Mouse (Mus musculus): ENCODE measurements around the gene Hemk1. TPM values are rescaled to one million over a fixed set of nuclear protein-coding genes. Genes with fewer than 3 reads are reported as not detected.
A peak's percentile ranks its signal among the peaks of the same experiment; 100 is the strongest.

Gene Hemk1
- polyA plus RNA-seq, 1 experiment from 2014 or later, result 12.0 TPM

- Histone ChIP-seq H3K4me1 (peaks cover 25% of the 10 kb centered on the region), H3K27me3 (peaks cover 21% of the 10 kb centered on the region), H3K9me3 (no peaks in the 10 kb centered on the region), H3K9ac (peak overlapping the region; percentile 62), H3K27ac (no peak overlapping the region), H3K4me2 (peak overlapping the region; percentile 69), H3K4me3 (replicated peaks) (peak overlapping the region; percentile 59), H3K36me3 (replicated peaks) (no peaks in the 10 kb centered on the region)
- 55% methylated on average over 12 of the region's 12 CpGs for WGBS
- no peak for ATAC-seq (ENCODE audit: low FRiP score)
Observed at GRCm38 (mm10) chr9:107340911-107341645, 2.9 kb upstream of the Hemk1 start.

GRCm38 (mm10) chr9:107340267-107340859, 2.2 kb upstream of the Hemk1 start, which contains the start of gene 6430571L13Rik:
Gene 6430571L13Rik, plus strand, starts transcription at chr9:107340602.
- peak within 1 kb of the TSS; percentile 59 for H3K4me3 ChIP-seq (replicated peaks)
- under 1% methylated on average over 34 of the region's 34 CpGs for WGBS
- H3K27ac ChIP-seq, result no peak within 1 kb of the TSS
- H3K4me2 ChIP-seq, result peak within 1 kb of the TSS; percentile 69
- ATAC-seq (ENCODE audit: low FRiP score), result peak; percentile 94
- H3K4me1 ChIP-seq, result peaks cover 25% of the 10 kb centered on the region
- peaks cover 21% of the 10 kb centered on the region for H3K27me3 ChIP-seq
- no peaks in the 10 kb centered on the region for H3K9me3 ChIP-seq
- peak within 1 kb of the TSS; percentile 62 for H3K9ac ChIP-seq
- no peaks in the 10 kb centered on the region for H3K36me3 ChIP-seq (replicated peaks)

GRCm38 (mm10) chr9:107336386-107336785, 1.8 kb downstream of the Hemk1 start:
- WGBS, result 89% methylated on average over 6 of the region's 6 CpGs
- Histone ChIP-seq H3K4me1 (peaks cover 25% of the 10 kb centered on the region), H3K36me3 (replicated peaks) (no peaks in the 10 kb centered on the region; the same call in 1 of the 2 replicates), H3K4me2 (no peak overlapping the region), H3K27ac (no peak overlapping the region), H3K27me3 (peaks cover 4% of the 10 kb centered on the region), H3K9me3 (no peaks in the 10 kb centered on the region), H3K4me3 (replicated peaks) (no peak overlapping the region), H3K9ac (no peak overlapping the region)
- ATAC-seq (ENCODE audit: low FRiP score), result no peak

GRCm38 (mm10) chr9:107335909-107336308, 2.2 kb downstream of the Hemk1 start:
- no peaks in the 10 kb centered on the region for H3K9me3 ChIP-seq
- no peaks in the 10 kb centered on the region; the same call in 1 of the 2 replicates for H3K36me3 ChIP-seq (replicated peaks)
- ATAC-seq (ENCODE audit: low FRiP score), result no peak
- no peak overlapping the region for H3K4me3 ChIP-seq (replicated peaks)
- 14% methylated on average over 5 of the region's 5 CpGs for WGBS
- H3K4me2 ChIP-seq, result no peak overlapping the region
- no peak overlapping the region for H3K27ac ChIP-seq
- H3K27me3 ChIP-seq, result no peaks in the 10 kb centered on the region
- no peak overlapping the region for H3K9ac ChIP-seq
- peaks cover 21% of the 10 kb centered on the region for H3K4me1 ChIP-seq

- no peak overlapping the region for H3K4me2 ChIP-seq
- H3K4me1 ChIP-seq, result peaks cover 16% of the 10 kb centered on the region
- 89% methylated on average over 5 of the region's 5 CpGs for WGBS
- H3K4me3 ChIP-seq (replicated peaks), result no peak overlapping the region
- no peaks in the 10 kb centered on the region for H3K9me3 ChIP-seq
- H3K27me3 ChIP-seq, result no peaks in the 10 kb centered on the region
- ATAC-seq (ENCODE audit: low FRiP score), result no peak
- no peak overlapping the region for H3K9ac ChIP-seq
- no peak overlapping the region for H3K27ac ChIP-seq
- H3K36me3 ChIP-seq (replicated peaks), result no peaks in the 10 kb centered on the region; the same call in 1 of the 2 replicates
Observed at GRCm38 (mm10) chr9:107335046-107335445, 3.1 kb downstream of the Hemk1 start.

GRCm38 (mm10) chr9:107334356-107334755, 3.8 kb downstream of the Hemk1 start:
- no peak overlapping the region for H3K4me3 ChIP-seq (replicated peaks)
- WGBS, result 91% methylated on average over 6 of the region's 6 CpGs
- no peaks in the 10 kb centered on the region; the same call in 1 of the 2 replicates for H3K36me3 ChIP-seq (replicated peaks)
- no peak overlapping the region for H3K9ac ChIP-seq
- no peak overlapping the region for H3K4me2 ChIP-seq
- H3K27me3 ChIP-seq, result no peaks in the 10 kb centered on the region
- no peak for ATAC-seq (ENCODE audit: low FRiP score)
- peaks cover 14% of the 10 kb centered on the region for H3K4me1 ChIP-seq
- no peak overlapping the region for H3K27ac ChIP-seq
- H3K9me3 ChIP-seq, result no peaks in the 10 kb centered on the region

- no peak for ATAC-seq (ENCODE audit: low FRiP score)
- Histone ChIP-seq H3K36me3 (replicated peaks) (no peaks in the 10 kb centered on the region; the same call in 1 of the 2 replicates), H3K27ac (no peak overlapping the region), H3K4me1 (peaks cover 11% of the 10 kb centered on the region), H3K4me3 (replicated peaks) (no peak overlapping the region), H3K27me3 (no peaks in the 10 kb centered on the region), H3K9ac (0 out of 2 replicates have a peak overlapping the region, but pooled peaks have one; percentile 9), H3K4me2 (no peak overlapping the region), H3K9me3 (no peaks in the 10 kb centered on the region)
- 80% methylated on average over 2 of the region's 2 CpGs for WGBS
Observed at GRCm38 (mm10) chr9:107333686-107334085, 4.5 kb downstream of the Hemk1 start.

GRCm38 (mm10) chr9:107330791-107331190, 7.4 kb downstream of the Hemk1 start:
- H3K27me3 ChIP-seq, result no peaks in the 10 kb centered on the region
- H3K4me3 ChIP-seq (replicated peaks), result no peak overlapping the region
- no peak overlapping the region for H3K4me2 ChIP-seq
- H3K9me3 ChIP-seq, result no peaks in the 10 kb centered on the region
- H3K4me1 ChIP-seq, result no peaks in the 10 kb centered on the region
- no peak overlapping the region for H3K9ac ChIP-seq
- H3K36me3 ChIP-seq (replicated peaks), result peaks cover 7% of the 10 kb centered on the region
- WGBS, result 84% methylated on average over 6 of the region's 6 CpGs
- no peak overlapping the region for H3K27ac ChIP-seq
- ATAC-seq (ENCODE audit: low FRiP score), result no peak

- H3K9me3 ChIP-seq, result no peaks in the 10 kb centered on the region
- H3K4me2 ChIP-seq, result no peak overlapping the region
- no peak overlapping the region for H3K9ac ChIP-seq
- no peaks in the 10 kb centered on the region for H3K4me1 ChIP-seq
- no peaks in the 10 kb centered on the region for H3K27me3 ChIP-seq
- no peak overlapping the region for H3K4me3 ChIP-seq (replicated peaks)
- no peak for ATAC-seq (ENCODE audit: low FRiP score)
- H3K27ac ChIP-seq, result no peak overlapping the region
- 89% methylated on average over 16 of the region's 16 CpGs for WGBS
- peaks cover 7% of the 10 kb centered on the region for H3K36me3 ChIP-seq (replicated peaks)
Observed at GRCm38 (mm10) chr9:107327879-107328620, 10.1 kb downstream of the Hemk1 start.

- H3K4me2 ChIP-seq, result no peak overlapping the region
- no peaks in the 10 kb centered on the region for H3K9me3 ChIP-seq
- H3K36me3 ChIP-seq (replicated peaks), result peaks cover 7% of the 10 kb centered on the region
- H3K27me3 ChIP-seq, result no peaks in the 10 kb centered on the region
- H3K9ac ChIP-seq, result no peak overlapping the region
- WGBS, result 92% methylated on average over 7 of the region's 7 CpGs
- ATAC-seq (ENCODE audit: low FRiP score), result no peak
- H3K4me1 ChIP-seq, result no peaks in the 10 kb centered on the region
- no peak overlapping the region for H3K4me3 ChIP-seq (replicated peaks)
- H3K27ac ChIP-seq, result no peak overlapping the region
Observed at GRCm38 (mm10) chr9:107325904-107326303, 12.2 kb downstream of the Hemk1 start.

- no peak overlapping the region for H3K9ac ChIP-seq
- H3K4me3 ChIP-seq (replicated peaks), result no peak overlapping the region
- H3K36me3 ChIP-seq (replicated peaks), result peaks cover 7% of the 10 kb centered on the region
- WGBS, result 67% methylated on average over 4 of the region's 4 CpGs
- no peak overlapping the region for H3K27ac ChIP-seq
- no peaks in the 10 kb centered on the region for H3K9me3 ChIP-seq
- H3K4me2 ChIP-seq, result no peak overlapping the region
- no peaks in the 10 kb centered on the region for H3K4me1 ChIP-seq
- no peak for ATAC-seq (ENCODE audit: low FRiP score)
- no peaks in the 10 kb centered on the region for H3K27me3 ChIP-seq
Observed at GRCm38 (mm10) chr9:107324799-107325561, 13.2 kb downstream of the Hemk1 start.

- 83% methylated on average over 6 of the region's 6 CpGs for WGBS
Observed at GRCm38 (mm10) chr9:107323558-107323957, 14.6 kb downstream of the Hemk1 start.

More at GRCm38 (mm10) chr9:107323558-107323957, 14.6 kb downstream of the Hemk1 start:
- Histone ChIP-seq H3K27ac (no peak overlapping the region), H3K27me3 (no peaks in the 10 kb centered on the region), H3K36me3 (replicated peaks) (peaks cover 7% of the 10 kb centered on the region), H3K4me3 (replicated peaks) (no peak overlapping the region), H3K4me1 (no peaks in the 10 kb centered on the region), H3K4me2 (no peak overlapping the region), H3K9ac (no peak overlapping the region), H3K9me3 (no peaks in the 10 kb centered on the region)
- ATAC-seq (ENCODE audit: low FRiP score), result no peak

Measured in forebrain, embryonic 12.5 days (tissue).